Mouse (Mus musculus) v-Abl transformed pro-B cells (cell line): ENCODE data around the gene Mmp21.

Experiments
- in situ Hi-C, 2 experiments: fragments of 400-800 bp; cut with MboI; formaldehyde crosslinking; loops; one replicate each; pipeline ENCODE4 v1.15.1; 2025; ENCODE audit not compliant: unreplicated experiment in 2 of 2

The Mmp21 gene

GRCm38 (mm10) chr7:133679961-133680360 is at the start of gene Mmp21:
Mmp21 (minus strand) TSS chr7:133680061.
- in situ Hi-C loops = loop anchor here (5.0 to 25.0 kb wide), 2 partner anchors 37 to 1807 kb away; no protein-coding TSS in a partner anchor

- in situ Hi-C loops = no loop called here
These were observed 49.5 kb upstream of the Mmp21 start for GRCm38 (mm10) chr7:133729351-133729750.

- in situ Hi-C loops = no loop called here
These were observed 47.2 kb upstream of the Mmp21 start for GRCm38 (mm10) chr7:133727027-133727426.

- in situ Hi-C loops = no loop called here
These were observed 45.7 kb upstream of the Mmp21 start for GRCm38 (mm10) chr7:133725571-133725970.

GRCm38 (mm10) chr7:133724844-133725243 is 45.0 kb upstream of the Mmp21 start:
- in situ Hi-C loops = no loop called here

GRCm38 (mm10) chr7:133720616-133721015 is 40.8 kb upstream of the Mmp21 start:
- in situ Hi-C loops = no loop called here

GRCm38 (mm10) chr7:133718580-133718979 is 38.7 kb upstream of the Mmp21 start:
- in situ Hi-C loops = loop anchor here in 1 of 2 experiments (5.0 kb wide), 1 partner anchor 36 kb away; the partner anchor contains the start of gene Mmp21

- in situ Hi-C loops = loop anchor here in 1 of 2 experiments (5.0 kb wide), 1 partner anchor 33 kb away; the partner anchor contains the start of gene Mmp21
These were observed 35.5 kb upstream of the Mmp21 start for GRCm38 (mm10) chr7:133715387-133715786.

- in situ Hi-C loops = loop anchor here in 1 of 2 experiments (5.0 kb wide), 2 partner anchors 65 to 70 kb away; partner anchors contain the start of gene Fank1
These were observed 27.4 kb upstream of the Mmp21 start for GRCm38 (mm10) chr7:133707301-133707700.

GRCm38 (mm10) chr7:133703906-133704305 is 24.0 kb upstream of the Mmp21 start:
- in situ Hi-C loops = no loop called here

- in situ Hi-C loops = no loop called here
These were observed 22.5 kb upstream of the Mmp21 start for GRCm38 (mm10) chr7:133702333-133702732.

- in situ Hi-C loops = no loop called here
These were observed 21.5 kb upstream of the Mmp21 start for GRCm38 (mm10) chr7:133701366-133701765.

GRCm38 (mm10) chr7:133699885-133700284 is 20.0 kb upstream of the Mmp21 start:
- in situ Hi-C loops = loop anchor here in 1 of 2 experiments (25.0 kb wide), 1 partner anchor 1787 kb away; no protein-coding TSS in a partner anchor

- in situ Hi-C loops = loop anchor here in 1 of 2 experiments (25.0 kb wide), 1 partner anchor 1789 kb away; no protein-coding TSS in a partner anchor
These were observed 18.3 kb upstream of the Mmp21 start for GRCm38 (mm10) chr7:133698021-133698709.

GRCm38 (mm10) chr7:133685644-133686043 is 5.8 kb upstream of the Mmp21 start:
- in situ Hi-C loops = loop anchor here in 1 of 2 experiments (25.0 kb wide), 1 partner anchor 1802 kb away; no protein-coding TSS in a partner anchor

GRCm38 (mm10) chr7:133684701-133685100 is 4.8 kb upstream of the Mmp21 start:
- in situ Hi-C loops = loop anchor here (5.0 to 25.0 kb wide), 2 partner anchors 33 to 1803 kb away; no protein-coding TSS in a partner anchor

GRCm38 (mm10) chr7:133684110-133684509 is 4.2 kb upstream of the Mmp21 start:
- in situ Hi-C loops = loop anchor here (5.0 to 25.0 kb wide), 2 partner anchors 33 to 1803 kb away; no protein-coding TSS in a partner anchor

- in situ Hi-C loops = loop anchor here (5.0 to 25.0 kb wide), 2 partner anchors 34 to 1804 kb away; no protein-coding TSS in a partner anchor
These were observed 3.8 kb upstream of the Mmp21 start for GRCm38 (mm10) chr7:133683626-133684025.

- in situ Hi-C loops = loop anchor here in 1 of 2 experiments (25.0 kb wide), 1 partner anchor 1808 kb away; no protein-coding TSS in a partner anchor
These were observed 422 bp downstream of the Mmp21 start for GRCm38 (mm10) chr7:133679439-133679838.

GRCm38 (mm10) chr7:133678716-133679115 is 1.1 kb downstream of the Mmp21 start:
- in situ Hi-C loops = loop anchor here in 1 of 2 experiments (25.0 kb wide), 1 partner anchor 1809 kb away; no protein-coding TSS in a partner anchor

- in situ Hi-C loops = loop anchor here in 1 of 2 experiments (25.0 kb wide), 1 partner anchor 1811 kb away; no protein-coding TSS in a partner anchor
These were observed 3.9 kb downstream of the Mmp21 start for GRCm38 (mm10) chr7:133676002-133676401.
